Comparison of ENCODE assay signal across 16 mouse cellular contexts in the genomic region with DNA sequence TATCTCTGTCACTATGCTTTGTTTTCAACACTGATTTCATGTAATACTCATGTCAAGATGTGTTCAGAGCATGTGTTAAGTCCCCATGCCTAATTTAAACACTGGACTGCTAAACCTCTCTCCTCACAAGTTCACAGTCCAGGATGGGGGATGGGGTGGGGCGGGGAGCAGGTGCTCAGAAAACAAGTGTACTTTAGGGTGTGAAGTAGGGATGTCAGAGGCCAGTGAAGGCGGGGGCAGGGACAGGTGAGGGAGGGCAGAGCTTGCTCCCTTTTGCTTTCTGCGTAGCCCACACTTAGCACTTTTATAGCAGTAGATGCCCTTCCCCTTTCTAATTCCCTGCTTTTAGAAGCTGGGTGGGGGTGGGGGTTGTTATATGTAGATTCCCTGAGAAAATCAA. TPM values are rescaled to one million over a fixed set of nuclear protein-coding genes. Genes with fewer than 3 reads are reported as not detected.
DNase-seq lines count a peak whose midpoint lies in the region; ATAC-seq lines count a peak whose summit lies in the region.
"Had no signal": no experiment of that assay in that cellular context is flagged by ENCODE, and none has a peak within 500 bp of the region (broad histone marks: within the 10 kb centered on the region; RNA-seq: fewer than 3 reads in every experiment).

No protein-coding gene starts in this region.

- H3K4me1 ChIP-seq in lung, embryonic 16.5 days (replicated peaks; ENCODE audit: control insufficient read depth, insufficient read depth, low read length) = no peaks in the 10 kb centered on the region
- no peaks in the 10 kb centered on the region for H3K4me1 ChIP-seq in forebrain, embryonic 13.5 days
- no peaks in the 10 kb centered on the region for H3K4me1 ChIP-seq in forebrain, embryonic 16.5 days (replicated peaks; ENCODE audit: control insufficient read depth, insufficient read depth, low read length)
- H3K4me1 ChIP-seq in limb, embryonic 13.5 days = no peaks in the 10 kb centered on the region
- H3K4me1 ChIP-seq: heart, embryonic 12.5 days had no signal

- no peaks in the 10 kb centered on the region for H3K9me3 ChIP-seq in lung, embryonic 16.5 days (ENCODE audit: control insufficient read depth, low read length)
- no peaks in the 10 kb centered on the region for H3K9me3 ChIP-seq in forebrain, embryonic 13.5 days (replicated peaks)
- no peaks in the 10 kb centered on the region for H3K9me3 ChIP-seq in forebrain, embryonic 16.5 days (ENCODE audit: control insufficient read depth, low read length)
- no peaks in the 10 kb centered on the region for H3K9me3 ChIP-seq in limb, embryonic 13.5 days
- H3K9me3 ChIP-seq: heart, embryonic 12.5 days had no signal

- ATAC-seq in lung, embryonic 16.5 days (ENCODE audit: low read depth) = peak; percentile 20; the same call in 1 of the 2 replicates
- ATAC-seq in forebrain, embryonic 13.5 days = peak; percentile 43
- ATAC-seq in forebrain, embryonic 16.5 days = 0 out of 2 replicates have a peak, but pooled peaks have one; percentile 12
- 0 out of 2 replicates have a peak, but pooled peaks have one; percentile 8 for ATAC-seq in limb, embryonic 13.5 days (ENCODE audit: low FRiP score, low read depth)

- H3K4me2 ChIP-seq in lung, embryonic 16.5 days (ENCODE audit: low read depth, low read length) = no peak overlapping the region
- H3K4me2 ChIP-seq in forebrain, embryonic 13.5 days = no peak overlapping the region
- no peak overlapping the region for H3K4me2 ChIP-seq in forebrain, embryonic 16.5 days (ENCODE audit: low read length)
- no peak overlapping the region for H3K4me2 ChIP-seq in limb, embryonic 13.5 days (replicated peaks)
- H3K4me2 ChIP-seq: heart, embryonic 12.5 days had no signal

- no peak overlapping the region for H3K9ac ChIP-seq in lung, embryonic 16.5 days (ENCODE audit: low read length)
- no peak overlapping the region for H3K9ac ChIP-seq in forebrain, embryonic 13.5 days
- no peak overlapping the region for H3K9ac ChIP-seq in forebrain, embryonic 16.5 days (replicated peaks; ENCODE audit: low read depth, low read length)
- no peak overlapping the region for H3K9ac ChIP-seq in limb, embryonic 13.5 days
- H3K9ac ChIP-seq: heart, embryonic 12.5 days had no signal

- 54% methylated on average over 3 of the region's 3 CpGs for WGBS in lung, embryonic 16.5 days
- WGBS in forebrain, embryonic 13.5 days = 66% methylated on average over 3 of the region's 3 CpGs
- WGBS in forebrain, embryonic 16.5 days = 61% methylated on average over 3 of the region's 3 CpGs
- 69% methylated on average over 3 of the region's 3 CpGs for WGBS in limb, embryonic 13.5 days

- no peak overlapping the region for H3K4me3 ChIP-seq in lung, embryonic 16.5 days (ENCODE audit: low read length)
- no peak overlapping the region for H3K4me3 ChIP-seq in forebrain, embryonic 13.5 days
- no peak overlapping the region for H3K4me3 ChIP-seq in forebrain, embryonic 16.5 days (replicated peaks; ENCODE audit: low read length)
- H3K4me3 ChIP-seq in limb, embryonic 13.5 days = no peak overlapping the region
- H3K4me3 ChIP-seq: heart, embryonic 12.5 days had no signal

- no peak overlapping the region for H3K27ac ChIP-seq in lung, embryonic 16.5 days (ENCODE audit: low read length)
- no peak overlapping the region for H3K27ac ChIP-seq in forebrain, embryonic 13.5 days
- H3K27ac ChIP-seq in forebrain, embryonic 16.5 days (ENCODE audit: low read length) = no peak overlapping the region
- H3K27ac ChIP-seq in limb, embryonic 13.5 days = no peak overlapping the region

- H3K27me3 ChIP-seq in lung, embryonic 16.5 days (ENCODE audit: control insufficient read depth, insufficient read depth, low read depth, low read length) = no peaks in the 10 kb centered on the region
- no peaks in the 10 kb centered on the region for H3K27me3 ChIP-seq in forebrain, embryonic 13.5 days
- no peaks in the 10 kb centered on the region for H3K27me3 ChIP-seq in forebrain, embryonic 16.5 days (replicated peaks; ENCODE audit: control insufficient read depth, insufficient read depth, low read length)
- no peaks in the 10 kb centered on the region for H3K27me3 ChIP-seq in limb, embryonic 13.5 days

- no peak for DNase-seq in lung, postnatal 14 days
- no peak for DNase-seq in thymus, adult 18-20 months
- DNase-seq in layer of hippocampus, postnatal 36 days = no peak
- DNase-seq: cerebellum, adult 9-11 months had no signal

- no peaks in the 10 kb centered on the region for H3K36me3 ChIP-seq in lung, embryonic 16.5 days (ENCODE audit: control insufficient read depth, insufficient read depth, low read length)
- H3K36me3 ChIP-seq in forebrain, embryonic 13.5 days (ENCODE audit: poor library complexity, severe bottlenecking) = no peaks in the 10 kb centered on the region
- no peaks in the 10 kb centered on the region for H3K36me3 ChIP-seq in forebrain, embryonic 16.5 days (ENCODE audit: control insufficient read depth, insufficient read depth)
- no peaks in the 10 kb centered on the region for H3K36me3 ChIP-seq in limb, embryonic 13.5 days
- H3K36me3 ChIP-seq: heart, embryonic 12.5 days had no signal

RNA-seq across cellular contexts. Expression of a gene that starts 12.8 kb away (rescaled TPM):
- not detected in 2 replicates for polyA plus RNA-seq in lung, embryonic 16.5 days (2015; fragmentation: Nextera tagmentation; extraction: Ambion mirVana)
- not detected in 2 replicates for polyA plus RNA-seq in forebrain, embryonic 13.5 days (2015; fragmentation: Nextera tagmentation; extraction: Ambion mirVana)
- not detected in 2 replicates for polyA plus RNA-seq in forebrain, embryonic 16.5 days (2015; fragmentation: Nextera tagmentation; extraction: Ambion mirVana)
- 0.10 TPM in 1 of 2 replicates, not detected in the other for polyA plus RNA-seq in limb, embryonic 13.5 days (2015; fragmentation: Nextera tagmentation; extraction: Ambion mirVana)
- not detected for total RNA-seq in layer of hippocampus, postnatal 36 days (2021)
- total RNA-seq: adrenal gland, postnatal 36 days; gastrocnemius, postnatal 4 days; heart, postnatal 4 days; left cerebral cortex, postnatal 4 days; megakaryocyte-erythroid progenitor cell, adult 5-6 weeks had no signal
- polyA plus RNA-seq: heart, embryonic 12.5 days; kidney, embryonic 14.5 days; neural tube, embryonic 11.5 days had no signal

RNA-seq across cellular contexts. Expression of a gene that starts 23.4 kb away (rescaled TPM):
- 29.9 and 36.2 TPM in 2 replicates for polyA plus RNA-seq in lung, embryonic 16.5 days (2015; fragmentation: Nextera tagmentation; extraction: Ambion mirVana)
- 32.1 and 33.3 TPM in 2 replicates for polyA plus RNA-seq in forebrain, embryonic 13.5 days (2015; fragmentation: Nextera tagmentation; extraction: Ambion mirVana)
- polyA plus RNA-seq in forebrain, embryonic 16.5 days (2015; fragmentation: Nextera tagmentation; extraction: Ambion mirVana) = 38.3 and 40.5 TPM in 2 replicates
- polyA plus RNA-seq in limb, embryonic 13.5 days (2015; fragmentation: Nextera tagmentation; extraction: Ambion mirVana) = 38.3 and 40.9 TPM in 2 replicates
- total RNA-seq in layer of hippocampus, postnatal 36 days (2021) = 10 to 100 TPM; 24.2 to 26.7 TPM

RNA-seq across cellular contexts. Expression of a gene that starts 31.1 kb away (rescaled TPM):
- 0.82 and 0.88 TPM in 2 replicates for polyA plus RNA-seq in lung, embryonic 16.5 days (2015; fragmentation: Nextera tagmentation; extraction: Ambion mirVana)
- 0.27 and 0.91 TPM in 2 replicates for polyA plus RNA-seq in forebrain, embryonic 13.5 days (2015; fragmentation: Nextera tagmentation; extraction: Ambion mirVana)
- polyA plus RNA-seq in forebrain, embryonic 16.5 days (2015; fragmentation: Nextera tagmentation; extraction: Ambion mirVana) = 0.30 and 0.81 TPM in 2 replicates
- 4.2 and 4.7 TPM in 2 replicates for polyA plus RNA-seq in limb, embryonic 13.5 days (2015; fragmentation: Nextera tagmentation; extraction: Ambion mirVana)
- under 1 TPM; 0.30 to 0.32 TPM for total RNA-seq in layer of hippocampus, postnatal 36 days (2021)

RNA-seq across cellular contexts. Expression of a gene that starts 59.6 kb away (rescaled TPM):
- 16.7 and 16.9 TPM in 2 replicates for polyA plus RNA-seq in lung, embryonic 16.5 days (2015; fragmentation: Nextera tagmentation; extraction: Ambion mirVana)
- 19.8 and 24.2 TPM in 2 replicates for polyA plus RNA-seq in forebrain, embryonic 13.5 days (2015; fragmentation: Nextera tagmentation; extraction: Ambion mirVana)
- 24.9 and 27.1 TPM in 2 replicates for polyA plus RNA-seq in forebrain, embryonic 16.5 days (2015; fragmentation: Nextera tagmentation; extraction: Ambion mirVana)
- polyA plus RNA-seq in limb, embryonic 13.5 days (2015; fragmentation: Nextera tagmentation; extraction: Ambion mirVana) = 15.2 and 15.7 TPM in 2 replicates
- 10 to 100 TPM; 18.7 to 20.1 TPM for total RNA-seq in layer of hippocampus, postnatal 36 days (2021)

RNA-seq across cellular contexts. Expression of a gene that starts 60.0 kb away (rescaled TPM):
- 348 and 364 TPM in 2 replicates for polyA plus RNA-seq in lung, embryonic 16.5 days (2015; fragmentation: Nextera tagmentation; extraction: Ambion mirVana)
- 278 and 318 TPM in 2 replicates for polyA plus RNA-seq in forebrain, embryonic 13.5 days (2015; fragmentation: Nextera tagmentation; extraction: Ambion mirVana)
- 277 and 292 TPM in 2 replicates for polyA plus RNA-seq in forebrain, embryonic 16.5 days (2015; fragmentation: Nextera tagmentation; extraction: Ambion mirVana)
- polyA plus RNA-seq in limb, embryonic 13.5 days (2015; fragmentation: Nextera tagmentation; extraction: Ambion mirVana) = 400 and 416 TPM in 2 replicates
- total RNA-seq in layer of hippocampus, postnatal 36 days (2021) = 100 to 1,000 TPM; 200 to 203 TPM
